In genomic region chr11:102053847-102054246, GRCm38 (mm10) we compare ENCODE assay signal across 8 mouse cellular contexts. TPM values are rescaled to one million over a fixed set of nuclear protein-coding genes. Genes with fewer than 3 reads are reported as not detected.
DNase-seq lines count a peak whose midpoint lies in the region; ATAC-seq and TF ChIP-seq lines count a peak whose summit lies in the region.
"Had no signal": no experiment of that assay in that cellular context is flagged by ENCODE, and none has a peak within 500 bp of the region (broad histone marks: within the 10 kb centered on the region; RNA-seq: fewer than 3 reads in every experiment).

No protein-coding gene starts in this region.

- H3K4me1 ChIP-seq in G1E (ENCODE audit: insufficient read depth, low read depth, low read length): peaks cover 4% of the 10 kb centered on the region

- H3K27me3 ChIP-seq in G1E (ENCODE audit: insufficient read depth, low read length): peaks cover 36% of the 10 kb centered on the region

- peak; percentile 54 for DNase-seq in layer of hippocampus, adult 11-12 months (ENCODE audit: low spot score)
- DNase-seq in layer of hippocampus, adult 9-10 months (ENCODE audit: low spot score): no peak
- DNase-seq in G1E (ENCODE audit: low spot score): no peak
- DNase-seq in adrenal gland, postnatal 36 days: peak; percentile 65 to 74
- peak; percentile 54 for DNase-seq in embryo, embryonic 9.5 days (ENCODE audit: extremely low spot score)
- peak; percentile 31 to 36 for DNase-seq in layer of hippocampus, postnatal 36 days
- peak; percentile 82 for DNase-seq in retina, embryonic 14.5 days (ENCODE audit: low spot score)

- H3K36me3 ChIP-seq in G1E (replicated peaks): peaks cover 18% of the 10 kb centered on the region

- TF ChIP-seq CTCF in G1E (IDR thresholded peaks at IDR 0.05; ENCODE audit: low read depth, low read length): peak; percentile 45

- H3K9me3 ChIP-seq in G1E (replicated peaks): no peaks in the 10 kb centered on the region

- no peak overlapping the region for H3K4me3 ChIP-seq in G1E (ENCODE audit: low read depth, low read length)

- no peak for ATAC-seq in G1E (ENCODE audit: extremely low read depth, insufficient number of reproducible peaks, low FRiP score, poor library complexity, severe bottlenecking)

RNA-seq across cellular contexts. Expression of gene Cd300lg, which starts 12.5 kb away (rescaled TPM):
- total RNA-seq in G1E (2014; fragmentation: Nextera tagmentation): not detected in 2 replicates
- 0.06 TPM in 1 of 2 replicates, not detected in the other for total RNA-seq in G1E (2017)
- not detected in 2 replicates for polyA plus RNA-seq in G1E (2012)
- total RNA-seq in adrenal gland, postnatal 36 days (2021): 10 to 100 TPM; 40.3 to 48.6 TPM
- not detected for total RNA-seq in layer of hippocampus, postnatal 36 days (2021)

RNA-seq across cellular contexts. Expression of gene Mpp3, which starts 25.6 kb away (rescaled TPM):
- total RNA-seq in G1E (2014; fragmentation: Nextera tagmentation) (not detected in 2 replicates), G1E (2017) (0.06 and 0.22 TPM in 2 replicates)
- polyA plus RNA-seq in G1E (2012): not detected in 2 replicates
- total RNA-seq in adrenal gland, postnatal 36 days (2021): 10 to 100 TPM in 1 of 2 experiments, 1 to 10 TPM in 1; 5.3 to 17.3 TPM
- total RNA-seq in layer of hippocampus, postnatal 36 days (2021): 10 to 100 TPM; 88.5 to 90.2 TPM

RNA-seq across cellular contexts. Expression of gene Mpp2, which starts 34.5 kb away (rescaled TPM):
- total RNA-seq in G1E (2014; fragmentation: Nextera tagmentation): 16.1 and 17.2 TPM in 2 replicates
- 3.1 and 3.4 TPM in 2 replicates for total RNA-seq in G1E (2017)
- polyA plus RNA-seq in G1E (2012): 11.9 and 13.9 TPM in 2 replicates
- total RNA-seq in adrenal gland, postnatal 36 days (2021): 10 to 100 TPM in 1 of 2 experiments, 1 to 10 TPM in 1; 8.9 to 10.8 TPM
- total RNA-seq in layer of hippocampus, postnatal 36 days (2021): 100 to 1,000 TPM; 138 to 139 TPM

RNA-seq across cellular contexts. Expression of gene Ppy, which starts 47.3 kb away (rescaled TPM):
- total RNA-seq in G1E (2014; fragmentation: Nextera tagmentation) (not detected in 2 replicates), G1E (2017) (not detected in 2 replicates)
- 0.16 TPM in 1 of 2 replicates, not detected in the other for polyA plus RNA-seq in G1E (2012)
- not detected for total RNA-seq in adrenal gland, postnatal 36 days (2021)
- total RNA-seq in layer of hippocampus, postnatal 36 days (2021): not detected
- total RNA-seq: heart, postnatal 10 days had no signal

RNA-seq across cellular contexts. Expression of gene Pyy, which starts 53.8 kb away (rescaled TPM):
- total RNA-seq in G1E (2014; fragmentation: Nextera tagmentation) (not detected in 2 replicates), G1E (2017) (not detected in 2 replicates)
- polyA plus RNA-seq in G1E (2012): not detected in 2 replicates
- total RNA-seq in adrenal gland, postnatal 36 days (2021): not detected
- total RNA-seq in layer of hippocampus, postnatal 36 days (2021): not detected
- total RNA-seq: heart, postnatal 10 days had no signal

Comparison
In these comparisons a context has a peak if more than half of its experiments do, and no peak if none do; other contexts are left out.
1. DNase-seq: peak in layer of hippocampus, adult 11-12 months (single experiment), adrenal gland, postnatal 36 days (2 of 2), embryo, embryonic 9.5 days (single experiment), layer of hippocampus, postnatal 36 days (2 of 2) and retina, embryonic 14.5 days (single experiment); none in layer of hippocampus, adult 9-10 months (single experiment) and G1E (single experiment).
2. RNA of gene Cd300lg, which starts 12.5 kb away (total RNA-seq): 40.3 to 48.6 TPM in adrenal gland, postnatal 36 days; not detected in layer of hippocampus, postnatal 36 days and 0.06 TPM in G1E; every median in the first group is over 10 times any median in the second.
3. RNA of gene Mpp3, which starts 25.6 kb away (total RNA-seq): 88.5 to 90.2 TPM in layer of hippocampus, postnatal 36 days and 5.3 to 17.3 TPM in adrenal gland, postnatal 36 days; 0.06 to 0.22 TPM in G1E; every median in the first group is over 4 times any median in the second.
4. RNA of gene Mpp2, which starts 34.5 kb away (total RNA-seq): 138 to 139 TPM in layer of hippocampus, postnatal 36 days; 3.1 to 17.2 TPM in G1E and 8.9 to 10.8 TPM in adrenal gland, postnatal 36 days; every median in the first group is over 4 times any median in the second.